Mouse (Mus musculus) hindbrain, embryonic 11.5 days (tissue): Measurements from ENCODE around the gene Stk24. TPM values are rescaled to one million over a fixed set of nuclear protein-coding genes. Genes with fewer than 3 reads are reported as not detected.

ENCODE experiments used
- ATAC-seq: fragments of 200-750 bp; cut with Nextera tagmentation; 2 replicates; pipeline ENCODE4 v1.8.0; 2017; ENCODE audit warnings: mild to moderate bottlenecking, moderate TSS enrichment, moderate library complexity; ENCODE audit not compliant: low FRiP score
- DNase-seq: peaks from one replicate; pipeline ENCODE4 v3.0.0-alpha.2; 2015; ENCODE audit warnings: low spot score
- H3K27ac ChIP-seq: fragments of 300-500 bp; sonication (generic); 2 replicates; pipeline ENCODE4 v1.5.1; 2014; ENCODE audit warnings: mild to moderate bottlenecking, low read depth, low read length
- H3K27me3 ChIP-seq: fragments of 300-500 bp; sonication (generic); 2 replicates; pipeline ENCODE4 v1.6.1; 2014; ENCODE audit warnings: mild to moderate bottlenecking, low read length, moderate library complexity, mixed read lengths; ENCODE audit not compliant: control insufficient read depth, insufficient read depth
- H3K36me3 ChIP-seq: fragments of 300-500 bp; sonication (generic); 2 replicates; pipeline ENCODE4 v1.6.1; 2014; ENCODE audit warnings: mild to moderate bottlenecking, low read length, moderate library complexity, mixed read lengths; ENCODE audit not compliant: control insufficient read depth, insufficient read depth
- H3K4me1 ChIP-seq: fragments of 300-500 bp; sonication (generic); replicated peaks from 2 replicates; pipeline ENCODE4 v1.6.1; 2014; ENCODE audit warnings: low read length, mixed read lengths; ENCODE audit not compliant: control insufficient read depth, insufficient read depth
- H3K4me2 ChIP-seq: fragments of 300-500 bp; sonication (generic); replicated peaks from 2 replicates; pipeline ENCODE4 v1.6.1; 2014; ENCODE audit warnings: mild to moderate bottlenecking, low read depth, low read length
- H3K4me3 ChIP-seq: fragments of 300-500 bp; sonication (generic); 2 replicates; pipeline ENCODE4 v1.5.1; 2014; ENCODE audit warnings: low read depth, low read length
- H3K9ac ChIP-seq: fragments of 300-500 bp; sonication (generic); 2 replicates; pipeline ENCODE4 v1.6.1; 2014; ENCODE audit warnings: low read depth, low read length
- H3K9me3 ChIP-seq: fragments of 300-500 bp; sonication (generic); 2 replicates; pipeline ENCODE4 v1.6.1; 2016; ENCODE audit warnings: low read length; ENCODE audit not compliant: control insufficient read depth
- WGBS: fragments of 180-500 bp; shearing (Covaris S2); extraction: QIAGEN DNeasy Blood & Tissue Kit; methylation state at CpG from one replicate; pipeline ENCODE4 v1.1.7; 2014; 5-methylcytosine and 5-hydroxymethylcytosine counted together
- polyA plus RNA-seq: library from polyadenylated mRNA; unstranded; fragments of >200 nt; fragmentation: Nextera tagmentation; extraction: Ambion mirVana; gene quantifications from 2 replicates; pipeline ENCODE4 v1.2.1, GENCODE M21; 2014

The Stk24 gene
- 33.3 and 37.2 TPM in 2 replicates for polyA plus RNA-seq

DNA sequence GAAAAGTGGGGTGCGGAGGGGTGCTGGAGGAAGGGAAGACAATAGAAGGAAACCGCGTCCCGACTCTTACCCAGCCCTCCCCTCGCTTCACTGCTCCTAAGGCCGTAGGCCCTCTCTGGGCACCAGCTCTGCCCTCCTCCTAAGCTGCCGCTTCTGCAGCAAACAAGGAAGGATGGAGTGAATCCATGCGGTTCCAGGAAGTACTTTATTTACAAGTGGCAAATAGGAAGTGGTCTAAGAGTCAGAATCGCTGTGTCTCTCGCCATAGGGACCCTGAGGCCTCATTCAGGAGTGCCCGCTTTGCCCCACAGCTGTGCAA lies at the start of gene Stk24:
Stk24 (minus strand) TSS at position 185 of the 319 bp plus-strand sequence.
- no peak for DNase-seq
- no peaks in the 10 kb centered on the region for H3K4me1 ChIP-seq

DNA sequence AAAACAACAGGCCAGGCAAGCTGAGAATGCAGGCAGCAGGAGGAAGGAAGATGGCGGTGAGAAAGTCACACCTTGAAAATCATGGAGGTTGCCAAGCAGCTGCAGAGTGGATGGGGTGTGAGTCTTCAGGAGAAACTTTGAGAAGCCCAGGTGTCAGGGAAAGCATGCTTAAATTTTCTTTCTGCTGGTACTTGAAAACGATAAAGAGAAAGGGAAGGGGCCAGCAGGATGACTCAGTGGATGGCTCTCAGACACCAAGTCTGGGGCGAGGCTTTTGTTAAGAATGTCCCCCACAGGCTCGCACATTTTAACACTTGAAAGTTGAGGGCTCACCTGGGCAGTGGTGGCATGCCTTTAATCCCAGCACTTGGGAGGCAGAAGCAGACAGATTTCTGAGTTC lies 48.3 kb upstream of the Stk24 start:
- Histone ChIP-seq H3K36me3 (no peaks in the 10 kb centered on the region), H3K4me3 (no peak overlapping the region), H3K27ac (no peak overlapping the region), H3K9me3 (no peaks in the 10 kb centered on the region), H3K27me3 (no peaks in the 10 kb centered on the region), H3K4me2 (no peak overlapping the region), H3K4me1 (no peaks in the 10 kb centered on the region), H3K9ac (no peak overlapping the region)
- ATAC-seq = no peak
- 88% methylated on average over 4 of the region's 4 CpGs for WGBS
- DNase-seq = no peak

More for the DNA sequence above, at the start of gene Stk24:
- 5% methylated on average over 11 of the region's 11 CpGs for WGBS
- no peaks in the 10 kb centered on the region for H3K9me3 ChIP-seq
- no peaks in the 10 kb centered on the region for H3K36me3 ChIP-seq
- H3K4me2 ChIP-seq = peak within 1 kb of the TSS; percentile 83
- ATAC-seq = no peak
- H3K27me3 ChIP-seq = no peaks in the 10 kb centered on the region
- H3K4me3 ChIP-seq = peak within 1 kb of the TSS; percentile 92
- H3K9ac ChIP-seq = peak within 1 kb of the TSS; percentile 96
- H3K27ac ChIP-seq = peak within 1 kb of the TSS; percentile 87

DNA sequence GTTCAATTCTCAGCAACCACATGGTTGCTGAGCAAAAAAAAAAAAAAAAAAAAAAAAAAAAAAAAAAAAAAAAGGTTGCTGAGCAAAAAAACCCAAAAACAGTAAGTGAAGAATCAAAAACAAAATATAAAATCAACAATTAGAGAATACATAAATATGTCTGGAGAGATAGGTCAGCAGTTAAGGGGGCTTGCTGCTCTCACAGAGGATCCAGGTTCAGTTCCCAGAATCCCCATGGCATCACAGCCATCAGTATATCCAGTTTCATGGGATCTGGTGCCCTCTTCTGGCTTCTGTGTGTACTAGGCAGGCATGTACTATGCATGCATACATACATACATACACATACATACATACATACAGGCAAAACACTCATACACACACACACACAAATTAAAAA lies 46.9 kb upstream of the Stk24 start:
- Histone ChIP-seq H3K27ac (no peak overlapping the region), H3K36me3 (no peaks in the 10 kb centered on the region), H3K27me3 (no peaks in the 10 kb centered on the region), H3K9ac (no peak overlapping the region), H3K4me2 (no peak overlapping the region), H3K9me3 (no peaks in the 10 kb centered on the region), H3K4me1 (no peaks in the 10 kb centered on the region), H3K4me3 (no peak overlapping the region)
- ATAC-seq (no peak), DNase-seq (no peak)

- 87% methylated on average over 7 of the region's 7 CpGs for WGBS
- Histone ChIP-seq H3K4me1 (no peaks in the 10 kb centered on the region), H3K27me3 (no peaks in the 10 kb centered on the region), H3K4me3 (no peak overlapping the region), H3K27ac (no peak overlapping the region), H3K36me3 (no peaks in the 10 kb centered on the region), H3K9ac (no peak overlapping the region), H3K9me3 (no peaks in the 10 kb centered on the region), H3K4me2 (no peak overlapping the region)
- ATAC-seq (no peak), DNase-seq (no peak)
Observed at GRCm38 (mm10) chr14:121425004-121425793, 45.4 kb upstream of the Stk24 start.

- Histone ChIP-seq H3K27me3 (no peaks in the 10 kb centered on the region), H3K4me3 (no peak overlapping the region), H3K9me3 (no peaks in the 10 kb centered on the region), H3K4me1 (no peaks in the 10 kb centered on the region), H3K27ac (no peak overlapping the region), H3K4me2 (no peak overlapping the region), H3K9ac (no peak overlapping the region), H3K36me3 (no peaks in the 10 kb centered on the region)
- ATAC-seq (no peak), DNase-seq (no peak)
- 73% methylated on average over 7 of the region's 7 CpGs for WGBS
Observed at GRCm38 (mm10) chr14:121423341-121423751, 43.5 kb upstream of the Stk24 start.

DNA sequence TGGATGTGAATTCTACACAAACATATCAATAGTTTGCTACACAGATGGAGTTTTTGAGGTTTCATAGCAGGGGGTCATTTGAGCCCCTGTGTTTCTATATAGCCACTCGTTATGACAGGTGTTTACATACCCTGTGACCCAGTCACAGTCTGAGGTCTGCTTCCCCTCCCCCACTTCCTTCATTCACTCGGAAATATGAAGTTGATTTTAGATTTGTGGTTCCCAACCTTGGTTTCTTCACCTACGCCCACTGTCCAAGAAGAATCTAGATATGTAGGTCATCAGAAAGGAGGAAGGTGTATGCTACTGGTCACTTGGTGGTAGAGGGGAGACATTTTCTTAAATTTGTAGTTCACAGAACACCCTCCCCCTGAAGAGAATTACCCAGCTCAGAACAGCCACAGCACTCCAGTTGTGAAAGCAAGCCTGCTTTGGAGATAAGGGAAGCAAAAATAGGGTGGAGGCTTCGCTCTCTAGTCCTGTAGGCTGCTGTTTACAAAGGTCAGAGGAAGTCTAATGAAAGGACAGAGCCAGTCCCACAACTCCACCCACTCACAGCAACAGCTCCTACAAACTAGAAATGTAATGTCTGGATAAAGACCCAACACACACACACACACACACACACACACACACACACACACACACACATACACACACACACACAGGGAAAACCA lies 43.0 kb upstream of the Stk24 start:
- 67% methylated on average over 4 of the region's 4 CpGs for WGBS
- Histone ChIP-seq H3K36me3 (no peaks in the 10 kb centered on the region), H3K27me3 (no peaks in the 10 kb centered on the region), H3K4me3 (no peak overlapping the region), H3K9me3 (no peaks in the 10 kb centered on the region), H3K27ac (no peak overlapping the region), H3K9ac (no peak overlapping the region), H3K4me1 (no peaks in the 10 kb centered on the region), H3K4me2 (no peak overlapping the region)
- no peak for ATAC-seq
- no peak for DNase-seq

- Histone ChIP-seq H3K4me1 (no peaks in the 10 kb centered on the region), H3K4me3 (no peak overlapping the region), H3K27ac (no peak overlapping the region), H3K36me3 (no peaks in the 10 kb centered on the region), H3K9me3 (no peaks in the 10 kb centered on the region), H3K9ac (no peak overlapping the region), H3K27me3 (no peaks in the 10 kb centered on the region), H3K4me2 (no peak overlapping the region)
- ATAC-seq (no peak), DNase-seq (no peak)
- WGBS = 88% methylated on average over 4 of the region's 4 CpGs
Observed at GRCm38 (mm10) chr14:121422000-121422399, 42.2 kb upstream of the Stk24 start.

DNA sequence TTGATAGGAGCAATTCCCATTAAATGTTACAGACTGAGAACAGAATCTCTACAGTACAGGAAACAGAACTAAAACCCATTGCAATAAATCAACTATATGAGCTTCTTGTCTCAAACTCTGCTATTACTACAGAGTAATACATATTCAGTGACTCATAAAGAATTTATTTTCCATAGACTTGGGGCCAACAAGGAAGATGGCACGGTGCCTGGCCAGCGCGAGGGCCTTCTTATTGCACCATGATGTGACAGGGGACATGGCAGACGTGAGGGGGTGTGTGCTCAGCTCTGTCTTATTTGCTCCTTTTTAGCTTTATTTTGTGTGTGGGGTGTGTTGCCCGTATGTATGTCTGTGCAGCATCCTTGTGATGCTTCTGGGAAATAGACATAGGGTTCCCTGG lies 37.8 kb upstream of the Stk24 start:
- Histone ChIP-seq H3K4me1 (no peaks in the 10 kb centered on the region), H3K4me2 (no peak overlapping the region), H3K27me3 (no peaks in the 10 kb centered on the region), H3K9ac (no peak overlapping the region), H3K4me3 (no peak overlapping the region), H3K9me3 (no peaks in the 10 kb centered on the region), H3K27ac (no peak overlapping the region), H3K36me3 (no peaks in the 10 kb centered on the region)
- DNase-seq (no peak), ATAC-seq (no peak)
- WGBS = 92% methylated on average over 5 of the region's 5 CpGs
